Mouse (Mus musculus): ENCODE measurements at regions not wholly inside any gene's neighbourhood (a gene's known extent, or its start where the extent isn't known, plus 50 kb on each side); places are given as distances from the start of the nearest gene placed in this dataset.

GRCm38 (mm10) chr15:93774340-93774739 is 178.6 kb upstream of the Prickle1 start:
- TF ChIP-seq GATA1 (IDR thresholded peaks at IDR 0.05; ENCODE audit: borderline replicate concordance, low read length) = no peak
- no peak for TF ChIP-seq FLI1 (IDR thresholded peaks at IDR 0.05; ENCODE audit: low read length)
